Mouse (Mus musculus): ENCODE results near the gene Nkx6-1. TPM values are rescaled to one million over a fixed set of nuclear protein-coding genes. Genes with fewer than 3 reads are reported as not detected.

Gene Nkx6-1
- 0.22 TPM for polyA plus RNA-seq (2015; fragmentation: Illumina TruSeq; extraction: RNeasy Lipid Tissue Mini Kit (QIAGEN cat#74804); ENCODE audit: low read depth, low replicate concordance)

GRCm38 (mm10) chr5:101664945-101665615, at the start of gene Nkx6-1:
Nkx6-1 (minus strand) TSS chr5:101664996.

Other genes with a start within 250 kb of the Nkx6-1 start
- 64.4 TPM for gene Cds1, start 100.1 kb upstream of the Nkx6-1 start, polyA plus RNA-seq (2015; fragmentation: Illumina TruSeq; extraction: RNeasy Lipid Tissue Mini Kit (QIAGEN cat#74804); ENCODE audit: low read depth, low replicate concordance)

Measured in brain, adult 10 weeks (tissue).